Mouse (Mus musculus) intestine, embryonic 14.5 days (tissue): ENCODE data around the gene Adck1. TPM values are rescaled to one million over a fixed set of nuclear protein-coding genes. Genes with fewer than 3 reads are reported as not detected.
"Not testable (repeated sequence)": the region's sequence is repeated elsewhere in the genome, so short reads cannot be mapped to it uniquely, and the experiment has no call there.

ENCODE experiments used
- ATAC-seq: fragments of 200-750 bp; cut with Nextera tagmentation; replicated peaks from 2 replicates; pipeline ENCODE4 v1.8.0; 2017; ENCODE audit warnings: low read depth, moderate number of reproducible peaks, moderate TSS enrichment, moderate library complexity; ENCODE audit not compliant: low FRiP score, low TSS enrichment
- DNase-seq: peaks from one replicate; pipeline ENCODE4 v3.0.0-alpha.2; 2018; ENCODE audit warnings: low spot score
- H3K27ac ChIP-seq: fragments of 300-500 bp; sonication (generic); 2 replicates; pipeline ENCODE4 v1.5.1; 2014; ENCODE audit warnings: low read depth, mild to moderate bottlenecking, control low read depth
- H3K27me3 ChIP-seq: fragments of 300-500 bp; sonication (generic); replicated peaks from 2 replicates; pipeline ENCODE4 v1.6.1; 2014; ENCODE audit warnings: low read length, control low read depth; ENCODE audit not compliant: control insufficient read depth, insufficient read depth
- H3K36me3 ChIP-seq: fragments of 300-500 bp; sonication (generic); 2 replicates; pipeline ENCODE4 v1.6.1; 2014; ENCODE audit warnings: low read length, control low read depth; ENCODE audit not compliant: control insufficient read depth, insufficient read depth
- H3K4me1 ChIP-seq: fragments of 300-500 bp; sonication (generic); replicated peaks from 2 replicates; pipeline ENCODE4 v1.6.1; 2014; ENCODE audit warnings: low read length, control low read depth, mixed read lengths; ENCODE audit not compliant: control insufficient read depth, insufficient read depth
- H3K4me2 ChIP-seq: fragments of 300-500 bp; sonication (generic); 2 replicates; pipeline ENCODE4 v1.6.1; 2014; ENCODE audit warnings: low read length
- H3K4me3 ChIP-seq: fragments of 300-500 bp; sonication (generic); 2 replicates; pipeline ENCODE4 v1.5.1; 2014; ENCODE audit warnings: low read depth, low read length, control low read depth, mixed read lengths
- H3K9ac ChIP-seq: fragments of 300-500 bp; sonication (generic); 2 replicates; pipeline ENCODE4 v1.6.1; 2014; ENCODE audit warnings: mild to moderate bottlenecking, low read length
- H3K9me3 ChIP-seq: fragments of 300-500 bp; sonication (generic); 2 replicates; pipeline ENCODE4 v1.6.1; 2016; ENCODE audit warnings: low read length, control low read depth; ENCODE audit not compliant: control insufficient read depth
- WGBS: fragments of 180-500 bp; shearing (Covaris S2); extraction: QIAGEN DNeasy Blood & Tissue Kit; methylation state at CpG from one replicate; pipeline ENCODE4 v1.1.7; 2014; 5-methylcytosine and 5-hydroxymethylcytosine counted together
- polyA plus RNA-seq: library from polyadenylated mRNA; unstranded; fragments of >200 nt; fragmentation: Nextera tagmentation; extraction: Ambion mirVana; gene quantifications from 2 replicates; pipeline ENCODE4 v1.2.1, GENCODE M21; 2014

Adck1 gene
- polyA plus RNA-seq, 1 experiment from 2014 or later = 15.7 TPM

- Histone ChIP-seq H3K4me3 (no peak overlapping the region), H3K27ac (no peak overlapping the region), H3K27me3 (no peaks in the 10 kb centered on the region), H3K36me3 (peaks cover 5% of the 10 kb centered on the region; the same call in 1 of the 2 replicates), H3K4me2 (no peak overlapping the region), H3K4me1 (no peaks in the 10 kb centered on the region), H3K9ac (no peak overlapping the region), H3K9me3 (no peaks in the 10 kb centered on the region)
- WGBS = 76% methylated on average over 4 of the region's 4 CpGs
- ATAC-seq (no peak), DNase-seq (no peak)
These were observed 8.3 kb downstream of the Adck1 start for GRCm38 (mm10) chr12:88368618-88369017.

DNA sequence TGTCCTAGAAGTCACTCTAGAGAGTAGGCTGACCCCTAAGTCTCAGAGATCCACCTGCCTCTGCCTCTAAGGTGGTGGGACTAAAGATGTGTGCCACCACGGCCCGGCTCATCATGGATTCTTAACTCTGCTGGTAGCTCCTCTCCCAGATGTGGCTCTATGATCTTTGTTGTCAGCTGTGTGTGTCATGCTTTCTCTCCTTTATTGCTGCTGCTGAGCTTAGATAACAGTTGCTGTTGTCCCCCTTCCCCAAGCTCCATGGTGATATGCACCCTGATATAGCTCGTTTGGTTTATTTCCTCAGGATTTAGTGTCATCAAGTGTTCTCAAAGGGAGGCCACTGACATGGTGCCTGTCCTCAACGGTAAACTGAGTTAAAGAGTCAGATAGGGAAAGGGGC, 9.3 kb downstream of the Adck1 start:
- 75% methylated on average over 4 of the region's 4 CpGs for WGBS
- H3K4me2 ChIP-seq, ATAC-seq, H3K36me3 ChIP-seq, H3K27me3 ChIP-seq, DNase-seq, H3K4me3 ChIP-seq, H3K9ac ChIP-seq, H3K9me3 ChIP-seq, H3K27ac ChIP-seq, H3K4me1 ChIP-seq: not testable (repeated sequence)

- H3K4me2 ChIP-seq, H3K9ac ChIP-seq, ATAC-seq, H3K9me3 ChIP-seq, H3K4me3 ChIP-seq, H3K27me3 ChIP-seq, H3K27ac ChIP-seq, H3K36me3 ChIP-seq, H3K4me1 ChIP-seq, DNase-seq: not testable (repeated sequence)
- 13% methylated on average over 1 of the region's 1 CpGs for WGBS
These were observed 10.0 kb downstream of the Adck1 start for GRCm38 (mm10) chr12:88370321-88370720.

- WGBS = 85% methylated on average over 5 of the region's 5 CpGs
- Histone ChIP-seq H3K4me1 (no peaks in the 10 kb centered on the region), H3K27me3 (no peaks in the 10 kb centered on the region), H3K36me3 (peaks cover 5% of the 10 kb centered on the region; the same call in 1 of the 2 replicates), H3K4me2 (no peak overlapping the region), H3K27ac (no peak overlapping the region), H3K4me3 (no peak overlapping the region), H3K9me3 (no peaks in the 10 kb centered on the region), H3K9ac (no peak overlapping the region)
- ATAC-seq (no peak), DNase-seq (no peak)
These were observed 11.7 kb downstream of the Adck1 start for GRCm38 (mm10) chr12:88372018-88372417.

DNA sequence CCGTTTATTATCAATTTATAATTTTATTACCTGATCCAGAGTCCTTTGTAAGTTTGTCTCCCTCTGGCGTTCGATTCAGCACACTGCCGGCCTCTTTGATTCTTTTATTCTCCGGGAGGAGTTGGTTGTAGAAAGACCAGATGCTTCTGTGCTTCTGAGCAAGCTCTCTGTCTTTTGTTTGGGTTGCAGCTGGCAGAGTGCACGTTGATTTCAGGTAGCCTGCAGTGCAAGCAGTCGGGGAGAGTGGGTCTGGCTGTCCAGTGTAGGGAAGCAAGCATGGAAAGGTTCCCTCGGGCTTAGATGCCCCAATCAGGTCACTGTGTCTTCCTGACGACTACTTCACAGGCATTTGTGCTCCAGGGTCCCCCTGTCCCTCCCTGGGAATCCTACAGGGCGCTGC, 16.5 kb downstream of the Adck1 start:
- Histone ChIP-seq H3K4me2 (no peak overlapping the region), H3K27me3 (no peaks in the 10 kb centered on the region), H3K9ac (no peak overlapping the region), H3K36me3 (peaks cover 5% of the 10 kb centered on the region; the same call in 1 of the 2 replicates), H3K27ac (no peak overlapping the region), H3K4me3 (no peak overlapping the region), H3K9me3 (no peaks in the 10 kb centered on the region), H3K4me1 (no peaks in the 10 kb centered on the region)
- WGBS = 38% methylated on average over 10 of the region's 10 CpGs
- peak; percentile 53 for DNase-seq
- ATAC-seq = no peak

DNA sequence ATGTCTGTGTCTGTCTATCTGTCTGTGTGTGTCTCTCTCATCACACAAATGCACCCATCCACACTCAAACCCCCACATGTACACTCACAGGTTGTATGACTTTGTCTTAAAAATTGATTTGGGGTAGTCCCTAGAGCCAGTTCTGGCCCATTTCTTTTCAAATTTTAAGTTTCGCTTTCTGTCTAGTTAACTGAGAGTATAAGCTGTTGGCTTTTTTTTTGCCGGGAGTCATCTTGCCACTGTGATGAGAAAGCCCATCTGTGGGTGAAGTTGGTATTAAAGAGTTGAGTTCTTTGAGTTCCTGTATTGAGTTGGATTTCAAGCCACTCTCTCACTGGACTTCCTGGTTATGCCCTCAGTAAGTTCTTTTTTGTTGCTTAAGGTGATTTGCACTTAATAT, 17.9 kb downstream of the Adck1 start:
- H3K4me1 ChIP-seq = no peaks in the 10 kb centered on the region
- ATAC-seq (no peak), DNase-seq (peak; percentile 15)
- 100% methylated on average over 2 of the region's 2 CpGs for WGBS
- H3K27ac ChIP-seq = no peak overlapping the region
- H3K27me3 ChIP-seq = no peaks in the 10 kb centered on the region
- no peak overlapping the region for H3K4me2 ChIP-seq
- no peaks in the 10 kb centered on the region for H3K9me3 ChIP-seq
- H3K9ac ChIP-seq = no peak overlapping the region
- no peak overlapping the region for H3K4me3 ChIP-seq
- H3K36me3 ChIP-seq = no peaks in the 10 kb centered on the region

GRCm38 (mm10) chr12:88388832-88389231, 28.5 kb downstream of the Adck1 start:
- H3K9ac ChIP-seq = no peak overlapping the region
- WGBS = 75% methylated on average over 6 of the region's 6 CpGs

DNA sequence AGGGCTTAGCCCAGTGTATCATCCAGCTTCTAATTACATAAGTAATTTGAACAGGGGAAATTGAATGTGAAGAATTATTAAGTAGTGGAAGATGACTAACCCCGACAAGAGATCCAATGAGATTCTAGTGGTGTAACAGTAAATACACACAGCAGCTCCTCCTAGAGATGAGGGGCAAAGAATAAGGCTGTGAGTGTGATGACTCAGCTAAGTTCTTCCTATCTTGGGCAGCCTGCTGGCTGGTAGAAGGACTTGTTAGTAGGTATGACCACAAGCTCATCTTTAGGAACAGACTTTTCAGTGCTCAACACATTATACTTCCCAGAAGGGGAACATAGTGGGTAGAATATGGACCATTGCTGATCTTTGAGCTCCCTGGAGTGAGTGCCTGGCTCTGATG, 38.3 kb downstream of the Adck1 start:
- Histone ChIP-seq H3K27ac (no peak overlapping the region), H3K27me3 (no peaks in the 10 kb centered on the region), H3K9me3 (no peaks in the 10 kb centered on the region), H3K4me2 (no peak overlapping the region), H3K4me1 (no peaks in the 10 kb centered on the region), H3K36me3 (0 out of 2 replicates have a peak, but pooled peaks cover 5% of the 10 kb centered on the region), H3K4me3 (no peak overlapping the region), H3K9ac (no peak overlapping the region)
- DNase-seq (no peak), ATAC-seq (no peak)
- WGBS = 81% methylated on average over 1 of the region's 1 CpGs

More at GRCm38 (mm10) chr12:88388832-88389231, 28.5 kb downstream of the Adck1 start:
- DNase-seq (no peak), ATAC-seq (no peak)
- Histone ChIP-seq H3K36me3 (no peaks in the 10 kb centered on the region), H3K9me3 (no peaks in the 10 kb centered on the region), H3K27me3 (no peaks in the 10 kb centered on the region), H3K4me1 (no peaks in the 10 kb centered on the region), H3K27ac (no peak overlapping the region), H3K4me2 (no peak overlapping the region), H3K4me3 (no peak overlapping the region)

DNA sequence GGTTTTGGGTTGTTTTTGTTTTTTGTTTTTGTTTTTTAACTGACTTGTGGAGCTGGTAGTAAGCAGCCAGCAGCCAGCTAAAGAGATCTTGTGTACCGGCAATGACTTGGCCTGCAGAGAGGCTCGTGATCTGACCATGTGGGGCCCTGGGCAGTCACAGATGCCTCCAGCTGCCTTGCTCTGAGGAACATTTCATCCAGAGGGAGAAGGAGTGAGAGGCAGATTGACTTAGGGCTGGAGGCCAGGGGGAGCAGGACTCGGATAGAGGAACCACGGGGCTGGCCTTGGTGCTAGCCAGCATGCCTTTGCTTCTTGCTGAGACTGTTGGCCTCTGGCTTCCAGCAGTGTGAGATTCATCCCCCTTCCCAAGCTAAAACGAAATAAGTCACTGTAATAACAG, 43.2 kb downstream of the Adck1 start:
- H3K4me2 ChIP-seq = no peak overlapping the region
- no peak overlapping the region for H3K4me3 ChIP-seq
- H3K27me3 ChIP-seq = no peaks in the 10 kb centered on the region
- no peak overlapping the region for H3K27ac ChIP-seq
- DNase-seq (no peak), ATAC-seq (no peak)
- H3K36me3 ChIP-seq = 0 out of 2 replicates have a peak, but pooled peaks cover 5% of the 10 kb centered on the region
- WGBS = 56% methylated on average over 5 of the region's 5 CpGs
- no peak overlapping the region for H3K9ac ChIP-seq
- no peaks in the 10 kb centered on the region for H3K9me3 ChIP-seq
- H3K4me1 ChIP-seq = no peaks in the 10 kb centered on the region
